Mouse (Mus musculus): ENCODE measurements around the gene Nxpe4.

DNA sequence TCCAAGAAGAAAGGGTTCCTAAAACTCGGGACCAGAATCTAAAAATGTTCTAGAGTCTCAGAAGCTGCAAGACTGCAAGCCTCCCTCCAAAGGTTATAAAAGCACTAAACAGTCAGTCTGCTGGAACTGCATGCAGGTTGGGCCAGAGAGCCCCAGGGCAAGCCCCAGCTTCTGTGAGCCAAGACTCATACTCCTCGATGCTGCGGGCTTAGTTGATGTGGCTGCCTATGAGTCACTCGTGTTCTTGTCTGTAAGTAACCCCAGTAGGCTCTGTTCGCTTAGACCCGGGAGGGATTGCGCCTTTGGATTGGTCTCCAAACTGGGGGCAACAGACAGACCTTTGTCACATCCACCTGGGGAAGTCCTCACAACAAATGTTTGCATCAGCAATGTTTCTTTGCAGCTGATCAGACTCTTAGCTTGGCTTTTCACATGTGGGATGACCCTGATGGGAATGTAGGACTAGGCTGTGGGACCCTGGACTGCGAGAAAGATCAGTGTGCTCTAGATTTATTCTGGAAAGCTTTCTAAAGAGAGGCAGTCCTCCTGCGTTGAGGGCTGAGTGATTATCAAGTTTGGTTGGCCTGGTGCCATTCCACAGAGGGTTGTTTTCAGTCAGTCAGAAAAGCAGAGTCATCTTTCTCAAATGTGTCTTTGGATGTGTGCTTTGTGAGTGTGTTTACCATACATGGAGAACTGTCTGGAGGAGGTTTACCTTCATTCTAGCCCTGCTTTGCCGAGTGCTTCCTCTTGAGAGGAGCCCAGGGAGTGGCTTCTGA is 245.9 kb downstream of the Nxpe4 start:
- no peak for TF ChIP-seq GATA1 (IDR thresholded peaks at IDR 0.05; ENCODE audit: low read length)
- TF ChIP-seq TAL1 (IDR thresholded peaks at IDR 0.05; ENCODE audit: low read length) = no peak
